Mouse (Mus musculus) erythroblast, embryonic 14.5 days (primary cell): ENCODE data around the gene Vcam1.

Experiments
- GATA1 ChIP-seq: IDR thresholded peaks from 2 replicates; pipeline ENCODE4 v1.6.1; 2012; ENCODE audit warnings: low read length, inconsistent platforms, mixed read lengths
- TAL1 ChIP-seq: IDR thresholded peaks from 3 replicates; pipeline ENCODE4 v1.6.1; 2012; ENCODE audit warnings: low read length, inconsistent platforms, mixed read lengths

DNA sequence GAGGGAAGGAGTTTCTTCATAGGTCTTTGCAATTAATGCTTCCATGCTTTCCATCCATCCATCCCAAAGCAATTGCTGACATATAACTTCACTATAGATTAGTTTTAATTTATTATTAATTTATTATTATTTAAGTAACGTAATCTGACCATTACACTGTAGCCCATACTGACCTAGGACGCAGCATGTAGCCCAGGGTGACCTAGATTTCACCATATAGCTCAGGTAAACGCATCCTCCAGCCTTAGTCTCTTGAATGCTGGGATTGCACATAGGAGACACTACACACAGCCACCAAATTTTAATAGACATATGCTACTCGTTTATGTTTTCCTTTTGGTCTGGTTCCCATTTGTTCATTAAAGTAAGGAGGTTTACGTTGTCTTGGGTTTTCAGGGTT lies 23.8 kb downstream of the Vcam1 start:
- TF ChIP-seq TAL1: no peak
- TF ChIP-seq GATA1: no peak
